Mouse (Mus musculus) frontal cortex, postnatal 10 days (tissue): ENCODE measurements around the gene Ptbp3.

Experiments used
- DNase-seq, 2 experiments: peaks; one replicate each; pipeline ENCODE4 v3.0.0; 2022; ENCODE audit warnings: low spot score in 2 of 2, mixed read lengths in 1 of 2

Ptbp3 gene

GRCm38 (mm10) chr4:59437990-59438854 is 110.9 kb downstream of the Ptbp3 start, which contains the start of gene Susd1:
Susd1 (minus strand) TSS chr4:59438633.
- DNase-seq, result peak; percentile 19 to 58

- no peak for DNase-seq
Observed at GRCm38 (mm10) chr4:59435951-59436350, 113.2 kb downstream of the Ptbp3 start.

- no peak for DNase-seq
Observed at GRCm38 (mm10) chr4:59434039-59434438, 115.1 kb downstream of the Ptbp3 start.

GRCm38 (mm10) chr4:59429128-59429527 is 120.0 kb downstream of the Ptbp3 start:
- no peak for DNase-seq

GRCm38 (mm10) chr4:59426429-59426828 is 122.7 kb downstream of the Ptbp3 start:
- DNase-seq, result no peak

GRCm38 (mm10) chr4:59422808-59423207 is 126.4 kb downstream of the Ptbp3 start:
- DNase-seq, result no peak

GRCm38 (mm10) chr4:59422025-59422783 is 127.0 kb downstream of the Ptbp3 start:
- DNase-seq, result no peak
